Mouse (Mus musculus): ENCODE results near the gene Cd4.

GRCm38 (mm10) chr6:124925941-124926340, 37.9 kb upstream of the Cd4 start:
- TF ChIP-seq POLR2A (IDR thresholded peaks at IDR 0.05; ENCODE audit: insufficient read length, low read depth): no peak
- no peak for TF ChIP-seq MYOG (IDR thresholded peaks at IDR 0.05; ENCODE audit: control insufficient read depth in 1 of 3, insufficient read depth in 1 of 3, insufficient read length in 2 of 3, low read depth in 2 of 3)

Measured in myocyte (in vitro differentiated cells).